Mouse (Mus musculus): ENCODE data around the gene Dennd5a.
A peak's percentile ranks its signal among the peaks of the same experiment; 100 is the strongest.

The Dennd5a gene

GRCm38 (mm10) chr7:109962596-109962995, 2.3 kb upstream of the Dennd5a start:
- no peak for DNase-seq

- no peak for DNase-seq
Measured at GRCm38 (mm10) chr7:109961570-109961969, 1.3 kb upstream of the Dennd5a start.

GRCm38 (mm10) chr7:109960613-109961154, 414 bp upstream of the Dennd5a start:
- DNase-seq = no peak

GRCm38 (mm10) chr7:109958843-109959715, 1.2 kb downstream of the Dennd5a start:
- DNase-seq = no peak

GRCm38 (mm10) chr7:109957996-109958789, 2.1 kb downstream of the Dennd5a start:
- no peak for DNase-seq

GRCm38 (mm10) chr7:109954622-109955401, 5.5 kb downstream of the Dennd5a start:
- DNase-seq = no peak

GRCm38 (mm10) chr7:109951297-109951696, 9.0 kb downstream of the Dennd5a start:
- no peak for DNase-seq

- no peak for DNase-seq
Measured at GRCm38 (mm10) chr7:109944421-109945034, 15.7 kb downstream of the Dennd5a start.

GRCm38 (mm10) chr7:109929628-109930027, 30.6 kb downstream of the Dennd5a start:
- DNase-seq = no peak

- DNase-seq = no peak
Measured at GRCm38 (mm10) chr7:109928365-109928764, 31.9 kb downstream of the Dennd5a start.

GRCm38 (mm10) chr7:109924965-109925364, 35.3 kb downstream of the Dennd5a start:
- DNase-seq = no peak

GRCm38 (mm10) chr7:109922889-109923288, 37.4 kb downstream of the Dennd5a start:
- no peak for DNase-seq

GRCm38 (mm10) chr7:109906165-109906564, 54.1 kb downstream of the Dennd5a start:
- DNase-seq = no peak

- no peak for DNase-seq
Measured at GRCm38 (mm10) chr7:109900921-109901320, 59.3 kb downstream of the Dennd5a start.

GRCm38 (mm10) chr7:109898911-109899310, 61.4 kb downstream of the Dennd5a start:
- DNase-seq = peak; percentile 19

- peak; percentile 84 for DNase-seq
Measured at GRCm38 (mm10) chr7:109892530-109892929, 67.7 kb downstream of the Dennd5a start.

GRCm38 (mm10) chr7:109891786-109892185, 68.5 kb downstream of the Dennd5a start:
- DNase-seq = peak; percentile 42

- DNase-seq = no peak
Measured at GRCm38 (mm10) chr7:109890256-109890655, 70.0 kb downstream of the Dennd5a start.

- DNase-seq = no peak
Measured at GRCm38 (mm10) chr7:109889300-109889699, 71.0 kb downstream of the Dennd5a start.

GRCm38 (mm10) chr7:109886249-109886648, 74.0 kb downstream of the Dennd5a start:
- DNase-seq = no peak

GRCm38 (mm10) chr7:109882574-109882973, 77.7 kb downstream of the Dennd5a start:
- no peak for DNase-seq

GRCm38 (mm10) chr7:109881561-109882099, 78.6 kb downstream of the Dennd5a start:
- DNase-seq = no peak

Measured in lung, postnatal 14 days (tissue).